Mouse (Mus musculus) kidney, adult 2 months (tissue): ENCODE results near the gene Pcca. TPM values are rescaled to one million over a fixed set of nuclear protein-coding genes. Genes with fewer than 3 reads are reported as not detected.

Experiments
- DNase-seq: peaks from one replicate; pipeline ENCODE4 v3.0.0; 2021
- H3K27ac ChIP-seq: fragments of 200-500 bp; 2 replicates; pipeline ENCODE4 v1.5.1; 2012; ENCODE audit warnings: low read depth, low read length, control low read depth, inconsistent platforms; ENCODE audit not compliant: insufficient read depth
- H3K27me3 ChIP-seq: fragments of 200-500 bp; replicated peaks from 2 replicates; pipeline ENCODE4 v1.6.1; 2012; ENCODE audit warnings: mild to moderate bottlenecking, moderate library complexity, low read length, inconsistent platforms; ENCODE audit not compliant: control insufficient read depth, insufficient read depth
- H3K36me3 ChIP-seq: fragments of 200-500 bp; 2 replicates; pipeline ENCODE4 v1.6.1; 2012; ENCODE audit warnings: mild to moderate bottlenecking, moderate library complexity, low read length, inconsistent platforms; ENCODE audit not compliant: control insufficient read depth, insufficient read depth
- H3K4me1 ChIP-seq: fragments of 200-500 bp; 2 replicates; pipeline ENCODE4 v1.6.1; 2011; ENCODE audit warnings: low read length; ENCODE audit not compliant: control insufficient read depth, insufficient read depth
- H3K4me3 ChIP-seq: fragments of 200-500 bp; 2 replicates; pipeline ENCODE4 v1.5.1; 2011; ENCODE audit warnings: mild to moderate bottlenecking, low read depth, low read length, control low read depth; ENCODE audit not compliant: insufficient read depth
- CTCF ChIP-seq: fragments of 200-500 bp; conservative IDR thresholded peaks from 2 replicates; pipeline ENCODE4 v1.5.1; 2011; ENCODE audit warnings: low read depth, mild to moderate bottlenecking, control low read depth, low read length, moderate library complexity, mixed read lengths; ENCODE audit not compliant: insufficient read depth, insufficient read length
- POLR2A ChIP-seq: fragments of 200-500 bp; IDR thresholded peaks from one replicate; pipeline ENCODE4 v1.6.1; 2011; ENCODE audit warnings: low read depth, low read length, control low read depth
- WGBS: fragments of 180-500 bp; shearing (Covaris S2); methylation state at CpG from one replicate; pipeline ENCODE4 v1.1.7; 2018; 5-methylcytosine and 5-hydroxymethylcytosine counted together
- polyA plus RNA-seq: library from polyadenylated mRNA; depleted of rRNA; stranded (reverse); fragments of >200 nt; gene quantifications from 2 replicates; pipeline ENCODE4 v1.2.3, GENCODE M21; 2012

Gene Pcca
- polyA plus RNA-seq, 1 experiment, result 77.1 TPM

DNA sequence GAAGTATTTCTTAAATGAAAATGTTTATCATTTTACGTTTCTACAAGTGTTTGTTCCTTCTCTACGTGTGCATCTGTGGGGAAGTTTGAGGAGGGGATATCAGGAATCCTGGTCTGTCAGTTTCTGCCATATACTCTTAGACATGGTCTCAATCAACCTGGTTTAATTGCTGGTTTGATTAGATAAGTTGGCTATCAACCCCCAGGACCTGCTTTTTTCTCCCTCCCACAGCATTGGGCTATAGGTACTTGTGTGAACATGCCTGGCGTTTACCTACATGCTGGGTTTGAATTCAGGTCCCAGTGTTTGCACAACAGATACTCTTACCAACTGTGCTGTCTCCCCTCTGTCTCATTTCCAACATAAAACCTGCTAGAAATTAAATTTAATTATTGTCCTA is 78.2 kb downstream of the Pcca start:
- Histone ChIP-seq H3K4me1 (no peaks in the 10 kb centered on the region), H3K36me3 (no peaks in the 10 kb centered on the region; the same call in 1 of the 2 replicates), H3K27me3 (no peaks in the 10 kb centered on the region), H3K27ac (no peak overlapping the region), H3K4me3 (no peak overlapping the region)
- WGBS, result 96% methylated on average over 3 of the region's 3 CpGs
- DNase-seq, result no peak
- TF ChIP-seq POLR2A (no peak), CTCF (no peak)

DNA sequence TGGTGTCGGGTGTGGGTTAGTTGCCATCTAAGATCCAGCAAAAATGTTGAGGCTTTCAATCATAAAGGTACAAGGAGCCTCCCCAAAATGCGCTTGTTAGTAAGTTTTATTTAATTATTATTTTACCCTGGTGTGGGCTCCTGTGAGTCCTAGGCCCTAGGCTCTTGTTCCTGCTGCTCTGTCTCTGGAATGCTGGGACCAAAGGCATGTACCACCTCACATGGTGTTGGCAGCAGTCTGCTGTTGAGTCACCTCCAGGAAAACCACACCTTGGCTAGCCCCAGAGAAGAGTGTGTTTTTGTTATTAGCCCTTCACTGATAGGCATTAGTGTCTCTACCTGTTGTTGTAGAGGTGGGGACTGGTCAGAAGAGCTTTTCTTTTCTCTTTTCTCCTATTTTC is 83.5 kb downstream of the Pcca start:
- DNase-seq, result no peak
- TF ChIP-seq POLR2A (no peak), CTCF (no peak)
- H3K36me3 ChIP-seq, result no peaks in the 10 kb centered on the region; the same call in 1 of the 2 replicates
- no peak overlapping the region for H3K27ac ChIP-seq
- H3K4me3 ChIP-seq, result no peak overlapping the region
- 95% methylated on average over 2 of the region's 2 CpGs for WGBS
- H3K4me1 ChIP-seq, result no peaks in the 10 kb centered on the region
- no peaks in the 10 kb centered on the region for H3K27me3 ChIP-seq

DNA sequence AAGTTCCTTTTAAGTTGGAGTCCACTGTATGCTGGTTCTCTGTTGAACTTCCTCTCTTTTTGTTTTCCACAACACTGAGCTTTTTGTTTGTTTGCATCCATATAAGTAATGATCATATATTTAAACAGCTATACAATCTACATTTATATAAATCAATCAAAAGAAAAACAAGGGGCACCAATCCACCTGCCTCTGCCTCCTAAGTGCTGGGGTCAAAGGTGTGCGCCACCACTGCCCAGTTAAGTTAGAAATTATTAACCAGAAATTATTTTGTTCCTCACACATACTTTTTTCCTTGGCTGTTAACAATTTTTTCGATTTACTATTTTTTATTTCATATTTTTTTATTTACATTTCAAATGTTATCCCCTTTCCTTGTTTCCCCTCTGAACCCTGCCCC is 99.3 kb downstream of the Pcca start:
- 63% methylated on average over 2 of the region's 2 CpGs for WGBS
- Histone ChIP-seq H3K27me3 (no peaks in the 10 kb centered on the region), H3K4me3 (no peak overlapping the region), H3K36me3 (no peaks in the 10 kb centered on the region), H3K27ac (peak overlapping the region; percentile 38; the same call in 1 of the 2 replicates), H3K4me1 (no peaks in the 10 kb centered on the region; the same call in 1 of the 2 replicates)
- TF ChIP-seq POLR2A (no peak), CTCF (no peak)
- peak; percentile 62 for DNase-seq

DNA sequence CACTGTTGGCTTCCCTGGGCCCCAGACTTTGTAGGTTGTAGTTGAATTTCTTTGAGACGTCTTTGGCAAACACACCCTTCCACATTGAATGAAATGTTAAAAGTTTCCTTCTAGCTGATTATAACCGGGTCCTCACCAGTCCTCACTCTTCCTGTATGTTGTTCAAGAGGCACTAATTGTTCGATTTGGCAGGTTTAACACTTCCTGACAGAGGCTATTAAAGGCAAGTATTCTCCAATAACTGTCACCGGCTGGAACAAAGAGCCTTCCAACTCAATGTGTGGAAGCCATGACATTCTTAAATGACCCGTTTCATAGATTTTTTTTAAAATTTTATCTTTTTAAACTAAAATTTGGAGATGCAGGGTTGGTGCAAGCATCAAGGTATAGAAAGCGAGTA is 102.5 kb downstream of the Pcca start:
- Histone ChIP-seq H3K4me1 (no peaks in the 10 kb centered on the region; the same call in 1 of the 2 replicates), H3K27me3 (no peaks in the 10 kb centered on the region), H3K27ac (no peak overlapping the region), H3K4me3 (no peak overlapping the region), H3K36me3 (no peaks in the 10 kb centered on the region)
- TF ChIP-seq POLR2A, result no peak
- TF ChIP-seq CTCF, result no peak
- WGBS, result 50% methylated on average over 6 of the region's 6 CpGs
- no peak for DNase-seq

DNA sequence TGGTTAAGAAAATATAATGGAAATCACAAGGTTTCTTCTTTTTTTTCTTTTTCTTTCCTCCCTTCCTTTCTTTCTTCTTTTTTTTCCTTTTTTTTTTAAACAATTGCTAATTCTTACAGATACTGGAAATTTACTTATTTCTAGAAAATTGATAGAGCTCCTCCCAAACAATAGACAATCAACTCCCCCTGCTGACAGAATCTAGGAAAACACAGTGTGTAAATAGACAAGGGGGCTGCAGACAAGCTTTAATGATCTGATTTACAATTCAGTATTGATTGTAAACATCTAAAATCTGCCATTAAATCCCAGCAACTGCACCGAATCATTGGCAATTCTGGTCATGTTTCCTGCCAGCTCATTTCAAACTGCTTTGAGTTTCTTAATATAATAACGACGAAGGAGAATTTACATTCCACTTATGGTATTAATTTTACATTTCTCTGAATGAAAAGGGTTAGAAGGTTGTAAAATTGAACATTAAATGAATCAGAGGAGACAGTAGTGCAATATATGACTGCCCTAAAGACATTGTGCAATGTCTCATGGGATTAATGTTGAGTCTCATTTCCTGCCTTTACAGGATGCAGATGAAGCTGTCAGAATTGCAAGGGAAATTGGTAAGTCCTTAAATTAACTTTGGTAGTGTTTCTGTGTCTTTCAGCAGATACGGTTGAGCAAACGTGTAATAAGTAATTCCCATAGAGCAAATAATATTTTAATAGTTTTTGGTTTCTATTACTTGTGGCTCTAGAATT is 103.9 kb downstream of the Pcca start:
- 59% methylated on average over 5 of the region's 5 CpGs for WGBS
- H3K4me1 ChIP-seq, result no peaks in the 10 kb centered on the region; the same call in 1 of the 2 replicates
- H3K27ac ChIP-seq, result no peak overlapping the region
- no peaks in the 10 kb centered on the region for H3K36me3 ChIP-seq
- TF ChIP-seq CTCF (no peak), POLR2A (no peak)
- H3K4me3 ChIP-seq, result no peak overlapping the region
- no peak for DNase-seq
- no peaks in the 10 kb centered on the region for H3K27me3 ChIP-seq

DNA sequence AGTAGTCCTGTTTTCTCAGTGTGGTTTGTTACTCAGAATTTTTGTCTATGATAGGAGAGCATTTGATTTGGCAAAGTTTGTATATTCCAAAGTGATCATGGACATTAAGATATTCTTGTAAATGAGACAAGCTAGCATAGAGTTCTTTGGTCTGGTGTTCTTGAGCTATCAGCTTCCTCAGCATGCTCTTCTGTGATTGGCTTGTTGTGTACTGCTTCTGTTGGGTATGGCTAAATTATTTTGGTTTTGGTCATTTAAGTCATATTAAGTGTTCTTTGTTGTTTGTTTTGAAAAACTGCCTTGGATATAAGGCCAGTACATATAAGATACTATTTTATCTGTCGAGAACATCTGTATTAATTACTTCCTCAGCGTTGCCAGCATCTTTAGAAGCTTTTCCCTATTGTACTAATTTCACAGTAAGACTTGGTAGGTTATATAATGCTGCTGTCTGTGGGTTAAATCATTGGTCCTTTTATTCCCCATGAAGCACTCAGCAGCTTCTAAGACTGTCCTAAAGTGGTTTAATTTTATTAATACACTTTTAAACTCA is 105.1 kb downstream of the Pcca start:
- no peaks in the 10 kb centered on the region for H3K27me3 ChIP-seq
- no peaks in the 10 kb centered on the region for H3K36me3 ChIP-seq
- no peak overlapping the region for H3K27ac ChIP-seq
- H3K4me3 ChIP-seq, result no peak overlapping the region
- DNase-seq, result no peak
- TF ChIP-seq POLR2A (no peak), CTCF (no peak)
- WGBS, result 82% methylated on average over 2 of the region's 2 CpGs
- no peaks in the 10 kb centered on the region for H3K4me1 ChIP-seq

DNA sequence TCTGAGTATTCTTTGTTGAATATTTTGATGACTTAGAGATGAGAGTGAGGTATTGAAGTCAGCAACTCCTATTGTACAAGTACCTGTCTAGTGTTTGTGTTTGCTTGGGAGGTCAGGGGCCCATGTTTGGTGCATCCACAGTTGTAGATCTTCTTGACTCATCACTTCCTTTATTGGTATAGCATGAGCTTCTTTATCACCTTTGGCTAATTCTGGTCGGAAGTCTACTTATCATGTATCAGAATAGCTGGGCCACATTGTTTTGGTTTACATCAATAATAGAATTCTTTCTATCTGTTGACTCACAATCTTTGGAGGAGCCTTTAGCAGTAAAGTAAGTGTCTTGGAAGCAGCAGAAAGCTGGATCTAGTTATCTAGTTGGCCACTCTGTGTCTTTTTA is 108.3 kb downstream of the Pcca start:
- H3K4me1 ChIP-seq, result no peaks in the 10 kb centered on the region
- H3K4me3 ChIP-seq, result no peak overlapping the region
- 87% methylated on average over 1 of the region's 1 CpGs for WGBS
- H3K27ac ChIP-seq, result no peak overlapping the region
- no peaks in the 10 kb centered on the region for H3K36me3 ChIP-seq
- no peaks in the 10 kb centered on the region for H3K27me3 ChIP-seq
- no peak for TF ChIP-seq CTCF
- TF ChIP-seq POLR2A, result no peak
- DNase-seq, result no peak
